Mouse (Mus musculus): ENCODE results near the gene Gm30083. TPM values are rescaled to one million over a fixed set of nuclear protein-coding genes. Genes with fewer than 3 reads are reported as not detected.
A peak's percentile ranks its signal among the peaks of the same experiment; 100 is the strongest.

Gene Gm30083
- total RNA-seq (2021): not detected

DNA sequence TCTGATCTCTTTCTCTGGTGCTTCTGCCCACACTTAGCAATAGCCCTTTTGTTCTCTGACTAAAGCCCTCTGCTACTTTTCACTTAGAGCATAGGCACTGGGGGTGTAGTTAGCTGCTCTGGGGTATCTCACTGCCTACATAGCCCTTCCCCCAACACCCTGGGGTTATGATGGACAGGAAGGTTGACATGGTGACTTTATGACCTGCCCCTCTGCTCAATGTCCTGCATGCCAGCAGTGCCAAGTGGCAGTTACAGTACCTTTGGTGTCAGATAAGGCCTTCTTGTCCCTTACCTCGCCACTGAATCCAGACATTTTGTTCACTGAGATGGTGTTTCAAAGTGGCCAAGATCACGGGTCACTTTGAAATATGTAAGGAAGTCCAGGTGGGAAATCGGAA is at the start of gene Gm30083:
Gene Gm30083, minus strand, starts transcription at position 120 of the 400 bp plus-strand sequence.
- no peak for DNase-seq

DNA sequence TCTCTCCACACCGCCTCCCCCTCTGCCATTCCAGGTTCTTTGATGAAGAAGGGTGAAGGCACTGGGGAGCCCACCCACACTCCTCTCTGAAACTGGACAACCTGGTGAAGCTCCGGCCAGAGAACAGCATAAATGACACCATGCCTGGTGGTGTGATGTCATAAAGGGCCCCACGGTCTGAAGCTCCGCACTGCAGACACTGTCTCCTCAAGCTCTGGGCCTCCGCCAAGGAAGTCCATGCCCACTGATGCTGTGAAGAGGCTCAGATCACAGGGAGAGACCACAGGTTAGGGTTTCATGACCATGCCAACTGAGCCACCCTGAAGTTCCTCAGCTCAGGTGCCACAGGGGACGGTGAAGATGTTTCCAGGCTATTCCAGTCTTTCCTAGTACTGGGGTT is 37.5 kb upstream of the Gm30083 start, which contains the start of gene Antxrl:
Gene Antxrl, plus strand, starts transcription at position 192 of the 400 bp plus-strand sequence.
- DNase-seq: no peak

DNA sequence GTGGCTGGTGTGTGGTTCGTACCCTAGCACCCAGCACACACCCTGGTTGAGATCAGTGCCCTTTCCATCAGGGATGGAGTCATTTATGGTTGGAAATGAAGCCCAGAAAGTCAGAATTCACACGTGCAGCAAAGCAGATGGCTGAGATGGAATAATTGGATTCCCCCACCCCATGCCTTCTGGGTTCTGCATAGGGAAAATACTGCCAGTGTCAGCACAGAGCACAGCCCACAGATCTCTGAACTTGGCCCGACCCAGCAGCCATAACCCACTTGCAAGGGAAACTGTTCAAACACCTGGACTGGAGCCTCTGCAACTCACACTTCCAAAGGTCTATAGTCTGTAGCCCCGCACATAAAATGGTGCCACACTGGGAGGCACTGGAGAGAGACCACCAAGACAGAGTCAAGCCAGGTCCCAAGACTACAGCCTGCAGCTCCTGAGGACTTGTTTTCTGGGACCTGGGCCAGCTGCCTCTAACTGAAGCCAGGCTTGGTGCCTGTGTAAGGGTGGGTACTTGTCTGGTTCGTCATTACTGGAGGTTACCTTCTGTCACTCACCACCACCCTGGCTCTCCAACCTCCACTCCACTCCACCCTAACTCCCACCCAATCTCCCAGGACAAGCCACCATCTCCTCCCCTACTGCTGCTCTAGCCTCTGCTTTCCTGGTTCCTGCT is 35.3 kb upstream of the Gm30083 start:
- no peak for DNase-seq

DNA sequence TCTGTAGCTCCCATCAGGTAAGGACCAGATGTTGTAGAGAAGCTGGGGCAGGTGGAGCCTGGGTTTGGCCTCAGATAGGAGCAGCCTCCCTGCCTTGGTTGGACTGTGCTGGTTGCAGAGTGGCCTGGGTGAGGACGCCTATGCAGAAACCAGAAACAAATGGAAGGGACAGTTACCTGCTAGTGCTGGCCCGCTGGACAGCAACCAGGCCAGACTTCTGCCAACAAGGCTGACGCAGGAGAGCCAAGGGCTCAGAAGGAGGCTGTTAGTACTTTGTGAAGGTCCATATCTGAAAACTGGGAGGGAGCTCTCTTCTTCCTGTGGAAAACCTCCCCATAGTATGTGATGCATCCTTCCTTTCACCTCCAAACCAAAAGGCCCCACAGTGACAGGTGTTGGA is 28.4 kb upstream of the Gm30083 start:
- no peak for DNase-seq

DNA sequence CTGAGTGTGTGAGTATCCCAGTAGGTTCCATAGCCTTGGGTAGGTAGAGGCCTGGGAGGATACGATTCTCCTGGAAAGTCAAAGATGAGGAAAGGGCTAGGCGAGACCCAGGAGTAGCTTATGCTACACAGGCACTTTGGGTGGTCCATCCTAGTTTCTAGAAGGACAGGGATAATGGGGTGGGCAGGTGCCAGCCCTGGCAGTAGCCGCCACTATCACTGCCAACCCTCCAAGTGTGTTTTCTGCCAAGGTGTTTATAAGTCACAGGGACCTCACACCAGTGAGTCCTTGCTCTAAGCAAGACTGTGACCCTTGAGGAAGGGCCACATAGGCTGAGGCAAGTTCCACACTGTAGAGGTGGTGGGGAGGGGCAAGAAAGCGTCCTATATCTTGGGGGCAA is 26.3 kb upstream of the Gm30083 start:
- no peak for DNase-seq

DNA sequence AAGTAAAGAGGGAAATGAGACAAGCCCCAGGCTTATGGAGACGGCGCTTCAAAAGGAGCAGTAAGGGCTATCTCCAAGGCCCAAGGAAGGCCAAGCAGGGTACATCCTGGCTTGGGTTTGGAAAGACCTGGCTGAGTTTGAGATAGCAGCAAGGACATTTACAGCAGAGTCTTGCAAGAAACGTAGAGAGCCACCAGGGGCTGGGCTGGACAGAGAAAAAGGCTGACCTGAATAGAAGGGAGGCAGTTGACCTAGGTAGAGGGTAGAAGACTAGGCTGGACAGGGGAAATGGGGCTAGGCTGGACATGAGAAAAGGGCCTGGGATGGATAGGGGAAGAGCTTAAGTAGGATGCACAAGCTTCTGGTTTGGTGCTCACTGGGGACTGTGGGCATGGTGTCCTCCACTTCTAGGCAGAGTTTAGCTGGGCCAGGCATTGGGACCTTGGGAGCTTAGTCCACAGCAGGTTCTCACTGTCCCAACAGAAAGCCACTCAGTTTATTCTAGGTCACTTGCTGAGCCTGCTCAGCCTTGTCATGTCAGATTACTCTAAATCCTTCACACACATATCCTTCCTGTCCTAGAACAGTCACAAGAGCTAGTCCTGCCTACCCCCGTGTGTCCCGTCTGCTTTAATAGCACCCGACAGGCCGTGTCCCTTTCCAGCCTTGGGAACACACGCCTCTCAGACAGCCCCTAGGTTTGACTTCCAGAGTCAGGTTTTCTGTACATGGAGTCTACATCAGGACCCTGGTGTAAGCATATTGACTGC is 19.0 kb upstream of the Gm30083 start:
- DNase-seq: no peak

DNA sequence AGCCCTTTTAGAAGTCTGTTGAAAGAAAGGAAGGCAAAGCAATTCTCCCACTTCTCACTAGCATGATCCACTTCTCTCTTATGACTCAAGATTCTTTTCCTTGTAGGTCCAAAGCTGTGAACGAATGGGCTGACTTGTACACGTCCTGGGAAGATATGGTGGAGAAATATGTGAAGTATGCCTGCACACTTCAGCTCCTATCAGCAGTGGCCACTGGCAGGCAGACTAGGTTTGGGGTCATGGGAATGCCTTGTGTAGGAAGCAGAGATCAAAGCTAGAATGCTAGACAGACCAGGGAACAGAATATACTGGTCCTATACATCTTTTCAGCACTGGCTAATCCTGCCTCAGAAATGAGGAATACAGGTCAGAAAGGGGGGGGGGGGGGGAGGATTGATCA is 11.7 kb upstream of the Gm30083 start:
- no peak for DNase-seq

DNA sequence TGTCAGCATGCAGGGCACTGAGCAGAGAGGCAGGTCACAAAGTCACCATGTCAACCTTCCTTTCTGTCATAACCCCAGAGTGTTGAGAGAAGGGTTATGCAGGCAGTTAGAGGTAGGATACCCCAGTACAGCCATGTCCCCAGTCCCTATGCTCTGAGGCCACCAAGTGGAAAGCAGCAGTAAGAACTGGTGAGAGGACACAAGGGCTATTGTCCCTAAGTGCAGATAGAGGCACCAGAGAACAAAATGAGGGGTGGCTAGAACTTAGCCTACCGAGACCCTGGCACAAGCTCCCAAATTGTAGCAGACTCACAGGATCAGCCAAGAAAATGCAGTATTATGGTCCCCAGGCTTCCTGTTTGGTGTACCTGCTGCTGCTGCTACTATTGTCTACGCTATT is 2.0 kb upstream of the Gm30083 start:
- DNase-seq: no peak

DNA sequence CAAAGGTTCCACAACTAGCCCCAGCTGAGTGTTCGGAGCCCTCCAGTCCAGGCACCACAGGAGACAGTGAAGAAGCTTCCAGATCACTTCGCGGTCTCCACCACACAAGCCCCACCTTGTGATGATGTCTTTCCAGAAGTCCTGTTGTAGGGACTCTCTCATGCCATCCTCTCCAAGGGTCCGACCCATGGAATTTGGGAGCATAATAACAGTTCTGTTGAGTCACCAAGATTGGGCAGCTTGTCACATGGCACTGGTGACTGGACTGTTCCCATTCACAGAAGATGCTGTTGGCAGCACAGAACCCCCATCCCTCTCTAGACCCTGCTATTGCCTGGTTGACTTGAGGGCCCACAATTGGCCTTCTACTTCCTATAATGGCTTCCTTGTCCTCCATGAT is 1.4 kb upstream of the Gm30083 start, which contains the start of gene Gm5460:
Gene Gm5460, plus strand, starts transcription at position 378 of the 400 bp plus-strand sequence.
- DNase-seq: no peak

DNA sequence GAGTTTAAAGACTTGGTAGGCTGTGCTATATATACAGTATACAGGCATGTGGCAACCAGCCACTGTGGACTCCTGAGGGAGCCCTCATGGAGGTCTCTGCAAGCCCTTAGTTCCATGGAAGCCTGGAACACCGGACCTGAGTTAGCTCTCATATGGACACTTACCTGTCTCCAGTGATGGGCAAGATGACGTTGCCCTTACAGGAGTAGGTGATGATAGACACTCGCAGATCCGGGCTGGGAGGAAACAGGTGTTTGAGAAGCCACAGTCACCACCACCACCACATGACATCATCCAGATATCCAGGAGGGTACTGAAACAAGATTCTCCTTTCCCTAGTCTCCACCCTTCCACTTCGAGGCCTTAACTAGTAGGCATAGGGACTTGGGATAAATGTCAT is 12.6 kb downstream of the Gm30083 start:
- no peak for DNase-seq

DNA sequence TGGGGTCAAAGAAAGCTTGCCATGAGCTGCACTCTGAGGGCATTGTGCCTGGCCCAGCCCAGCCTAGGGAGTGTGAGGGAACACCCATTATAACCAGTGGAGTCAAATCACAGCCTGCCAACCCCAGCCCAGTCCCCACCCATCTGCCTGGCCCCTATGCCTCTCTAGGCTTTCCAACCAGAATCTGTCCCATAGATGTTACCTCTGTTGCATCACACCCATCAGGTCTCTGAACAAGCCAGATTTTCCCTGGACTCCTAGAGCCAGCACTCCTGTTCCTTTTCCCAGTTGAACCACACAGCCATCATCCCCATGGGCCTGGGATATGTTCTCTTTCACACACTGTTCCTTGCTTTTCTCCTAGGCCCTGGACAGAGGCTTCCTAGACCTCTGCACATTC is 13.5 kb downstream of the Gm30083 start:
- DNase-seq: no peak

DNA sequence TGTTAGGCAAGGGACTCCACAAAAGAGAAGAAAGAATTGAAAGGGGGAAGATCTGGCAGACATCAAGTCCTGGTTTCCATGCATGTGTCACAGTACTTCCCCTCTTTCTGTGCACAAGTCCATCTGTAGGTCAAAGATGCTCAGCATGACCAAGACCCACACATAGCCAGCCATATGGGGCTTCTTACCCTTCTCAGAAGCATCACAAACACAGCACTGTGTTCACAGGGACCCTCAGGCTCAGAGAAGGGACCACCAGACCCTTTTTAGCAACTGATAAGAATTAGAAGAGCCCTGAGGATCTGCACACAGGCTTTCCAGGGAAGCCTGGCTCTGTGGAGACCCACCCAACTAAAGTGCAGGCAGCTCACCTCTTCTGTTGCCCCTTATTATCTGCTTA is 14.9 kb downstream of the Gm30083 start:
- no peak for DNase-seq

DNA sequence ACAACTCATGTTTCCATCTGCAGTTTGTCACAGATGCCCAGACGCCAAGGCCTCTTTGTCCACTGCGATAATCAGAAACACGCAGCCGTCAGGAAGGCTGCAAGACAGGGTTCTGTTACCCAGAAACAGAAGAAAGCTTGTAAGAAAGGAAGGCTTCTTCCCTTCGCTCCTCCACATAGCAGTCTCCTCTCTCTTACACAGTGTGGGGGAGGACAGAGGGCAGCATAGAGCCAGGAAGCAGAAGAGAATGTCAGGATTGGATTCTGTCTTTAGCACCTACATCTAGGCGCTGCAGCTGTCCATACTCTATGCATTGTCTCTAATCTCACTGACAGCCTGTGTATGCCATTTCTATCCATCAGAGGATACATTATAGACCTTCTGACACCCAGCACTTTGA is 17.6 kb downstream of the Gm30083 start:
- DNase-seq: no peak

DNA sequence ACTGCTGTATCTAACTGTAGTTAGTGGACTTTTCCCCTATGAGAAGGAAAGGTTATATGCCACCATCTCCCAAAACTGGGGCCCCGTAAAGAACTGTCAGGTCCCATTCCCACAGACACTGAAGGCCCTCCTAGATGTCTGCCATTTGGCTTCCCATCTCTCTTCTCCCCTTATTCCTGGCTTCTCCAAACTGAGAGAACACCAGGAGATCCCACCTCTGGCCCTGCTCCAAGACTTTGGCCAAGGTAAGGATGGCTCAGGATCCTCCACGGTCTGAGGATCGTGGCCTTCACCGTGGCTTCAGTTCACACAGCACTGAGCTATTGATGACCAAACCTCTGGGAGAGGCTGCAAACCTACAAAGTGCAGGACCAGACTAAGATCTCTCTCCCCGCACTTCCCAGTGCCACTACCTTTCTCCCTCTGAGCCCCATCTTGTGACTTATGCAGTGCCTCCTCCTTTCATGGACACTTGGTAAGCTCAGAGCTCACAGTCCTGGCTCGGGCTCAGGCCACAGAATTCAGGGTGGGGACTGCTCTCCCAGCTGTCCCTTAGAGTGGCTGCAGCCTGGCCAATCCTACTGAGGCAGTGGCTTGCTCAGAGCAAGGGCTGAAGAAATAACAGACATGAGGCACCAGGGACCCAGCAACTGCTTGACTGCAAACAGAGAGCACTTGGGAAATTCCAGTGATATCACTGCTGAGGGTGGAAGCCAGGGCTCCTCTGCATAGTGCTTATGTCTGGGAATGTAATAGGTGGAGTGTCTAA is 21.3 kb downstream of the Gm30083 start:
- no peak for DNase-seq

DNA sequence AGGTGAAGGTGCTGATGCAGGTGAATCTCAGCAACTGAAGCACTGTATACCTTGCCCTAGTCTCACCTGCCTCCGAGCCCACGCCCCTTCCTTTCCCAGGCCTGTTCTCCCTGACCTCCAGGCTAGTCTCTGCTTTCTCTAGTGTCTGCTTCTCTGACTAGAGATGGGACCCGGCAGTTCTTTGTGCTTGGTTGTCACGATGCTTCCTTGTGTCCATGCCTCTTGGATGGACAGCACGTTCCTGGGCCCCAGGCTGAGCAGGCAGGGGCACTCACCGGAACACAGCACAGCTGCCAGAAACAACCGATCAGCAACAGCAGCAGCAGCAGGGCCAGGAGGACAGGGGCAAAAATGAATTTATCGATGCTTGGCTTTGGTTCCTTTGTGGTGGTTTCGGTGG is 21.9 kb downstream of the Gm30083 start:
- DNase-seq: no peak

DNA sequence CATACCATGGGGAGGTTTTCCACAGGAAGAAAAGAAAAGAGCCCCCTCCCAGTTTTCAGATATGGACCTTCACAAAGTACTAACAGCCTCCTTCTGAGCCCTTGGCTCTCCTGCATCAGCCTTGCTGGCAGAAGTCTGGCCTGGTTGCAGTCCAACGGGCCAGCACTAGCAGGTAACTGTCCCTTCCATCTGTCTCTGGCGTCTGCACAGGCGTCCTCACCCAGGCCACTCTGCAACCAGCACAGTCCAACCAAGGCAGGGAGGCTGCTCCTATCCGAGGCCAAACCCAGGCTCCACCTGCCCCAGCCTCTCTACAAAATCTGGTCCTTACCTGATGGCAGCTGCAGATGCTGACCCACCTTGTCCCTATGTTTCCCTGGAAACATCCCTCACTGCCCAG is 23.0 kb downstream of the Gm30083 start:
- no peak for DNase-seq

DNA sequence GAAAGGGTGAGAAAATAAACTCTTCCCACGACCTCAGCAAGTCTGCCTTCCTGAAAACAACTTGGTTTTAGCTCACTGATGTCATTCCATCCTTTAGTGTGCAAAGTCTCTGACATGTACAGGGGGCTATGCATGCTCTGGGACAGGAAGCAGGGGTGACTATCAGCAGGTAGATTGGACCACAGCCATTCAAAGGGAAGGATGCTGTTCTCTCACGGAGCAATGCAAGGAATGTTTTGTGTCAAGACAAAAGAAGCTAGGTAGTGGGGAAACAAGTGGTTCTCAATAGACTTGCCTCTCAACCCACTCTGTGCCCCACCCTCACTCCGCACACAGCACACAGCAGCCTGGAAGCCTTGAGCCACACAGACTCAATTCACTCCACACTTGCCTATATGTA is 25.8 kb downstream of the Gm30083 start:
- DNase-seq: no peak

DNA sequence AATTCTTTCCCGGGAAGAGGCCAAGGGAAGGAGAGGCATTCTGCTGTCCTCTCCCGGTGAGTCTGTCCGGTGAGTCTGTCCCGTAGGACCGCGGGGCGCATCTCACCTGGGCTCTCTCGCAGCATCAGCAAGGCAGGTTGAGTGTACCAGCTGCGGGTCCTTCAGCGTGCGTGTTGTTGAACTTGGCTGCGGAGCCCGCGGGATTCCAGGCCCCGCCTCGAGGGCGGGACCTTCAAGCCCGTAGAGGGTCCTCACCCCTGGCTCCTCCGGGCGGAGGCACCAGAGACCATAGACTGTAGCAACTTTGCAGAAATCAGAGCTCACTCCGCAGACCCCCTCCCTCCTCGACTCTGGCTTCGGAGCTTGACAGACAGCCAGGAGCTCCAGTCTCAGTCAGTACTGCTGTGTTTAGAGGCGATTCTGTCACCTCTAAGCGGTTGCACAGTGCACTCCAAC is 36.4 kb downstream of the Gm30083 start, which contains the start of gene Zfp488:
Gene Zfp488, minus strand, starts transcription at position 161 of the 456 bp plus-strand sequence.
- no peak for DNase-seq

DNA sequence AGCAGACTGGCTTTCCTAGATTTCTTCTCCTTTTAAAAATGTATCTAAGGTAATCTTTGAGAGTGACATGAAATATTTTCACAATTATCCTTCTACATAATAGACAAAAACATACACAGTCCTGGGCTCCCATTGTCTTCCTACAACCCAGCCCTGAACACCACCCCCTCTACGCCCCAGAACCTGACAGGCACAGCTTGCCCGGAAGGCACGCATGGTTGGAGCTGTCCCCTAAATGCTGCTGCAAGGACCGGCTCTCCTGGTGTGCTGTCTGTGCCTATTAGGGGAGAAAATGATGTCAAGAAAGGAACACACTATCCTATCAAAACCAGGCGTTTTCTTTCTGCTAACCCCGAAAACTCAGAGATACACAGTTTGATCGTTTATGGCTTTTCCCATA is 37.2 kb downstream of the Gm30083 start:
- no peak for DNase-seq

DNA sequence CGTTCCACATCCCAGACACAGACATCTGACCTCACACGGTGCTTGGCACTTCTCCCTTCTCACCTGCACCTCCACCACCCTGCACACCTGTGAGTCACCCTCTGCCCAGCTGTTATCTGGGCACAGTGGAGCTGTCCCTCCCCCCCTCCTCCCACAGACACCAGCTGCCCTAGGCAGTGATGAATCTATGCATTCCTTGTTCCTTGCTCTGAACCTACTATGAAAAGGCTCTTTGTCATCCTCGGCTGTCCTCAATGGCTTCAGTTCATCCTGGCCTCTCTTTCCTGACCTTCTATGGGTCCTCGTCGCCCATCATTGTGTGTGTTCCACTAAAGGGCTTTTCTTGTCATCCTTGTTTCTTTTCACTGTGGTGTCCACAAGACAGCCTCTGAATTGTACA is 40.2 kb downstream of the Gm30083 start:
- no peak for DNase-seq

DNA sequence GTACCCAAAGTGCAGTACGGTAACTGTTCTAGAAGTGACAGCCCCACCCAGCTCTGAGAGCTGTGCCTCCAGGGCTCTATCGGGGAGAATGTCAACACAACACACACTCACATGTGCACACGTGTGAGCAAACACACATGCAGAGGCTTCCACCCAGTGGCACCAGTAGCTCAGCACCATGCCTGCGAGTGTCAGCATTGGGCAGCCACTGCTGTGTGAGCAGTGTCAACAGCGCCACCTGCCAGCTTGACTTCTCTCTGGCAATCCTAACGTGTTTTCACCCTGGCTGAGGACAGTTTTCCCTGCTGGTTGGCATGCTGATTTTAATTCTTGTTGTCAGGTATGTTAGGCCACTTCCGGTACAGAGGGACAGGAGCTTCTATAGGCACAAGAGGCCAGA is 42.3 kb downstream of the Gm30083 start:
- DNase-seq: no peak

DNA sequence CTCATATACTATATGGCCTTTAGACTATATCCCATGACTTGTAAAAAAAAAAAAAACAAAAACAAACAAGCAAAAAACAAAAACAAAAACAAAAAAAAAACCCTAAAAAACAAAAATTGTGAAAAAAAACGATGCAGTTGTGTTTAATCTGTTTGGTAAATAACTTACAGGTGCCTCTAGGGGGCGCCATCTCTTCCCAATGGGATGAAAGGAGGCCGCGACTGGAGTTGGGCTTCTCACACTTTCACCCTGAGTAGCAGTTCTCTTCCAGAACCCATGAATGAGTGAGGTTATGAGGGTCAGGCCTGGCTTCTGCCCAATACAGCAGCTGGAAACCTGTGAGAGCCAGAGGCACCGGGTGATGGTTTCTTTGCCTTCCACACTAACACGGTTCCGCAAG is 49.3 kb downstream of the Gm30083 start:
- no peak for DNase-seq

DNA sequence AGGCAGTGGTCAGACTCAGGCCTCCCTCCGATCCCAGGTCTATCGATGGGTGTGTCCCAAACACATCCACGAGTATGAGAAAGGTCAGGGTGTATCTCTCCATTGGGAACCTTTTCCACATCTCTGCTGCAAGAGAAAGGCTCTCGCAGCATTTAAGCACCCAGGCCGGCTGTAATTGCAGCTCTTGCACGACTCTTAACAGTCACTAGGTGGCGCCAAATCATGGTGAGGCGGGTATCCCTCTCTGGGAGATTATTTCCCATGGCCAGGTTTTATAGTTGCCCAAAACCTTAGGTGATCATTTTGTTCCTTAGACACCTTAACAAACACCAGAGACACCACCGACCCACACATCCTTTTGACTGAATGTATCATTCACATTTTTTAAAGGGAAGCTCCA is 55.6 kb downstream of the Gm30083 start:
- DNase-seq: peak; percentile 67
